Mouse (Mus musculus): ENCODE measurements around the gene Csf2rb. TPM values are rescaled to one million over a fixed set of nuclear protein-coding genes. Genes with fewer than 3 reads are reported as not detected.

Csf2rb gene
- polyA plus RNA-seq, 1 experiment from 2014 or later = 2.4 TPM

- Histone ChIP-seq H3K27me3 (replicated peaks; ENCODE audit: control insufficient read depth, insufficient read depth, low read length) (peaks cover 24% of the 10 kb centered on the region; the same call in 1 of the 2 replicates), H3K27ac (ENCODE audit: low read length) (no peak overlapping the region), H3K4me3 (ENCODE audit: low read length) (no peak overlapping the region), H3K4me2 (ENCODE audit: low read depth, low read length) (no peak overlapping the region), H3K9me3 (ENCODE audit: control insufficient read depth, low read length) (no peaks in the 10 kb centered on the region), H3K9ac (ENCODE audit: low read depth, low read length) (no peak overlapping the region), H3K36me3 (ENCODE audit: control insufficient read depth, insufficient read depth, low read length) (no peaks in the 10 kb centered on the region), H3K4me1 (ENCODE audit: control insufficient read depth, insufficient read depth, low read length) (peaks cover 8% of the 10 kb centered on the region)
- WGBS = 92% methylated on average over 4 of the region's 4 CpGs
- ATAC-seq = no peak
These were observed 56.6 kb downstream of the Csf2rb start for GRCm38 (mm10) chr15:78382115-78382514.

- H3K27ac ChIP-seq (ENCODE audit: low read length) = peak overlapping the region; percentile 9; the same call in 1 of the 2 replicates
- no peaks in the 10 kb centered on the region for H3K36me3 ChIP-seq (ENCODE audit: control insufficient read depth, insufficient read depth, low read length)
- WGBS = 76% methylated on average over 11 of the region's 11 CpGs
- peaks cover 8% of the 10 kb centered on the region for H3K4me1 ChIP-seq (ENCODE audit: control insufficient read depth, insufficient read depth, low read length)
- ATAC-seq = peak; percentile 86
- H3K9me3 ChIP-seq (ENCODE audit: control insufficient read depth, low read length) = no peaks in the 10 kb centered on the region
- H3K4me2 ChIP-seq (ENCODE audit: low read depth, low read length) = no peak overlapping the region
- H3K27me3 ChIP-seq (replicated peaks; ENCODE audit: control insufficient read depth, insufficient read depth, low read length) = peaks cover 13% of the 10 kb centered on the region; the same call in 1 of the 2 replicates
- H3K4me3 ChIP-seq (ENCODE audit: low read length) = no peak overlapping the region
- H3K9ac ChIP-seq (ENCODE audit: low read depth, low read length) = no peak overlapping the region
These were observed 58.1 kb downstream of the Csf2rb start for GRCm38 (mm10) chr15:78383450-78384219.

GRCm38 (mm10) chr15:78384220-78385116 is 58.9 kb downstream of the Csf2rb start:
- Histone ChIP-seq H3K9ac (ENCODE audit: low read depth, low read length) (no peak overlapping the region), H3K4me2 (ENCODE audit: low read depth, low read length) (no peak overlapping the region), H3K4me3 (ENCODE audit: low read length) (no peak overlapping the region), H3K27ac (ENCODE audit: low read length) (peak overlapping the region; percentile 9), H3K4me1 (ENCODE audit: control insufficient read depth, insufficient read depth, low read length) (peaks cover 8% of the 10 kb centered on the region), H3K9me3 (ENCODE audit: control insufficient read depth, low read length) (no peaks in the 10 kb centered on the region), H3K36me3 (ENCODE audit: control insufficient read depth, insufficient read depth, low read length) (no peaks in the 10 kb centered on the region), H3K27me3 (replicated peaks; ENCODE audit: control insufficient read depth, insufficient read depth, low read length) (peaks cover 13% of the 10 kb centered on the region; the same call in 1 of the 2 replicates)
- 54% methylated on average over 7 of the region's 7 CpGs for WGBS
- peak; percentile 81 for ATAC-seq

DNA sequence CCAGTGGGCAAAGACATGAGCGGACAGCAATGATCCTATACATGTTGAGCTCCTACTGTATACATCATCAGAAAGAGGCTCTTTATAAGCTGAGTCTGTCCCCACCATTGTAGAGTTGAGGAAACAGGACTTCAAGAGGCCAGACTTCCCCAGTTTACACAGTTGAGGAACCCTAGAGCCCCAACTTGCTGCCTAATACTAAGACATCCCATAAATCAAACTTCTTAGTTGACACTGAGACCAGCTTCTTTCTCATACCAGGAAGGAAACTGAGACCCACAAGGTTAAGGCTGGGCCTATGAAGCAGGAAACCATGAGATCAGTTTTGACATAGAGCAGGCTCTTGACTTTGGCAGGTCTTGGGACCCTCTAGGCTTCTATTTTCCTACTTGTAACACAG is 60.0 kb downstream of the Csf2rb start:
- Histone ChIP-seq H3K27me3 (replicated peaks; ENCODE audit: control insufficient read depth, insufficient read depth, low read length) (peaks cover 9% of the 10 kb centered on the region; the same call in 1 of the 2 replicates), H3K27ac (ENCODE audit: low read length) (no peak overlapping the region), H3K4me3 (ENCODE audit: low read length) (no peak overlapping the region), H3K9me3 (ENCODE audit: control insufficient read depth, low read length) (no peaks in the 10 kb centered on the region), H3K36me3 (ENCODE audit: control insufficient read depth, insufficient read depth, low read length) (no peaks in the 10 kb centered on the region), H3K4me2 (ENCODE audit: low read depth, low read length) (no peak overlapping the region), H3K9ac (ENCODE audit: low read depth, low read length) (no peak overlapping the region), H3K4me1 (ENCODE audit: control insufficient read depth, insufficient read depth, low read length) (peaks cover 8% of the 10 kb centered on the region)
- no peak for ATAC-seq
- 91% methylated on average over 1 of the region's 1 CpGs for WGBS

GRCm38 (mm10) chr15:78390855-78391254 is 65.3 kb downstream of the Csf2rb start:
- WGBS = 87% methylated on average over 3 of the region's 3 CpGs
- no peak overlapping the region for H3K4me3 ChIP-seq (ENCODE audit: low read length)
- no peaks in the 10 kb centered on the region for H3K9me3 ChIP-seq (ENCODE audit: control insufficient read depth, low read length)
- ATAC-seq = no peak
- no peak overlapping the region for H3K27ac ChIP-seq (ENCODE audit: low read length)
- no peaks in the 10 kb centered on the region for H3K36me3 ChIP-seq (ENCODE audit: control insufficient read depth, insufficient read depth, low read length)
- H3K27me3 ChIP-seq (replicated peaks; ENCODE audit: control insufficient read depth, insufficient read depth, low read length) = peaks cover 15% of the 10 kb centered on the region; the same call in 1 of the 2 replicates
- H3K9ac ChIP-seq (ENCODE audit: low read depth, low read length) = no peak overlapping the region
- no peak overlapping the region for H3K4me2 ChIP-seq (ENCODE audit: low read depth, low read length)
- no peaks in the 10 kb centered on the region for H3K4me1 ChIP-seq (ENCODE audit: control insufficient read depth, insufficient read depth, low read length)

- Histone ChIP-seq H3K27ac (ENCODE audit: low read length) (no peak within 1 kb of the TSS), H3K4me1 (ENCODE audit: control insufficient read depth, insufficient read depth, low read length) (no peaks in the 10 kb centered on the region)
- 0 out of 2 replicates have a peak, but pooled peaks have one; percentile 26 for ATAC-seq
These were observed 70.0 kb downstream of the Csf2rb start, which contains the start of gene Tex33 for GRCm38 (mm10) chr15:78395478-78395962. Gene Tex33 (minus strand): TSS chr15:78395912.

DNA sequence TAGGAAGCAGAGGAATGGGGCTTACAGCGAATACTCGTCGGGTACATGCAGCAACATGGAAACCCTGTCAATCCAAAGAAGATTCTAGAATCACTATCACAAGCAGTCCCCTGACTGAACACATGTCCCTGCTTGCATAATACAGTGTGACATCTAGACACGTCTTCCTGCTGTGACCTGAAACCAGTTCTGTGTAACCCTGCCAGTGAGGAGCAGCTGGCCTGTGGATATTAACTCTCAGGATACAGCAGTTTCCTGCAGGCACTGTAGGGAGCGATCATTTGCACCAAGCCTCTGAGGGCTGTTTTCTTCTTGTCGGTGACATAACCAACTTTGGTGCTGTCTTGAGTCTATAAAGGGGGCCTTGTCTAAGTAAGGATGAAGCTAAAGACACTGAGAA is 75.8 kb downstream of the Csf2rb start:
- Histone ChIP-seq H3K9me3 (ENCODE audit: control insufficient read depth, low read length) (no peaks in the 10 kb centered on the region), H3K9ac (ENCODE audit: low read depth, low read length) (no peak overlapping the region), H3K36me3 (ENCODE audit: control insufficient read depth, insufficient read depth, low read length) (no peaks in the 10 kb centered on the region), H3K4me2 (ENCODE audit: low read depth, low read length) (no peak overlapping the region), H3K4me1 (ENCODE audit: control insufficient read depth, insufficient read depth, low read length) (peaks cover 27% of the 10 kb centered on the region), H3K27ac (ENCODE audit: low read length) (no peak overlapping the region), H3K27me3 (replicated peaks; ENCODE audit: control insufficient read depth, insufficient read depth, low read length) (0 out of 2 replicates have a peak, but pooled peaks cover 3% of the 10 kb centered on the region), H3K4me3 (ENCODE audit: low read length) (no peak overlapping the region)
- no peak for ATAC-seq
- 76% methylated on average over 6 of the region's 6 CpGs for WGBS

More at GRCm38 (mm10) chr15:78395478-78395962, 70.0 kb downstream of the Csf2rb start, which contains the start of gene Tex33:
- H3K36me3 ChIP-seq (ENCODE audit: control insufficient read depth, insufficient read depth, low read length) = no peaks in the 10 kb centered on the region
- 79% methylated on average over 8 of the region's 8 CpGs for WGBS
- no peak within 1 kb of the TSS for H3K9ac ChIP-seq (ENCODE audit: low read depth, low read length)
- H3K4me2 ChIP-seq (ENCODE audit: low read depth, low read length) = no peak within 1 kb of the TSS
- no peak within 1 kb of the TSS for H3K4me3 ChIP-seq (ENCODE audit: low read length)
- H3K27me3 ChIP-seq (replicated peaks; ENCODE audit: control insufficient read depth, insufficient read depth, low read length) = 0 out of 2 replicates have a peak, but pooled peaks cover 14% of the 10 kb centered on the region
- H3K9me3 ChIP-seq (ENCODE audit: control insufficient read depth, low read length) = no peaks in the 10 kb centered on the region

DNA sequence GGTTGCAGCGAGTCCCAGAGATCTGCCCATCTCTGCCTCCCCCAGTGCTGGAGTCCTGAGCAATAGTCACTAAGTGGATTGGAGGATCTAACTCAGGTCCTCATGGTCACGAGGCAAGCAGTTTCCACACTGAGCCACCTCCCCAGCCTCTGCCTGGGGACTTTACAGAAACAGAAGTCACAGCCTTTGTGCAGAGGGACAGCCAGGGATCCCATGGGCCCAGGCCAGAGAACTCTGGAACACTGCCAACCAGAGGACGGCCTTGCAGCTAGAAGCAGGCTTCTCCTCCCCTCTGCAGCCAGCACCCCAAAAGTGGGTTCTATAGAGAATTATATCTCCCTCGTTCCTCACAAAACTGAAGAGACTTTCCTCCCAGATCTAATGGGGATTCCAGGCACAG is 76.4 kb downstream of the Csf2rb start:
- WGBS = 54% methylated on average over 4 of the region's 4 CpGs
- H3K27ac ChIP-seq (ENCODE audit: low read length) = no peak overlapping the region
- no peak for ATAC-seq
- H3K4me1 ChIP-seq (ENCODE audit: control insufficient read depth, insufficient read depth, low read length) = peaks cover 27% of the 10 kb centered on the region
- no peaks in the 10 kb centered on the region for H3K36me3 ChIP-seq (ENCODE audit: control insufficient read depth, insufficient read depth, low read length)
- H3K9ac ChIP-seq (ENCODE audit: low read depth, low read length) = 0 out of 2 replicates have a peak overlapping the region, but pooled peaks have one; percentile 0
- H3K4me2 ChIP-seq (ENCODE audit: low read depth, low read length) = no peak overlapping the region
- no peak overlapping the region for H3K4me3 ChIP-seq (ENCODE audit: low read length)
- H3K9me3 ChIP-seq (ENCODE audit: control insufficient read depth, low read length) = no peaks in the 10 kb centered on the region
- 0 out of 2 replicates have a peak, but pooled peaks cover 3% of the 10 kb centered on the region for H3K27me3 ChIP-seq (replicated peaks; ENCODE audit: control insufficient read depth, insufficient read depth, low read length)

GRCm38 (mm10) chr15:78402423-78402822 is 76.9 kb downstream of the Csf2rb start:
- no peaks in the 10 kb centered on the region for H3K9me3 ChIP-seq (ENCODE audit: control insufficient read depth, low read length)
- peaks cover 27% of the 10 kb centered on the region for H3K4me1 ChIP-seq (ENCODE audit: control insufficient read depth, insufficient read depth, low read length)
- no peak overlapping the region for H3K4me2 ChIP-seq (ENCODE audit: low read depth, low read length)
- no peak for ATAC-seq
- no peak overlapping the region for H3K9ac ChIP-seq (ENCODE audit: low read depth, low read length)
- H3K27ac ChIP-seq (ENCODE audit: low read length) = no peak overlapping the region
- H3K27me3 ChIP-seq (replicated peaks; ENCODE audit: control insufficient read depth, insufficient read depth, low read length) = 0 out of 2 replicates have a peak, but pooled peaks cover 3% of the 10 kb centered on the region
- WGBS = 80% methylated on average over 7 of the region's 7 CpGs
- no peaks in the 10 kb centered on the region for H3K36me3 ChIP-seq (ENCODE audit: control insufficient read depth, insufficient read depth, low read length)
- no peak overlapping the region for H3K4me3 ChIP-seq (ENCODE audit: low read length)

All from intestine, embryonic 16.5 days (tissue).